Mouse (Mus musculus) 416B (cell line): ENCODE measurements around the gene Dnmbp.

Source experiments
- DNase-seq: peaks from one replicate; pipeline ENCODE4 v3.0.0; 2011; ENCODE audit warnings: low read depth

Gene Dnmbp

DNA sequence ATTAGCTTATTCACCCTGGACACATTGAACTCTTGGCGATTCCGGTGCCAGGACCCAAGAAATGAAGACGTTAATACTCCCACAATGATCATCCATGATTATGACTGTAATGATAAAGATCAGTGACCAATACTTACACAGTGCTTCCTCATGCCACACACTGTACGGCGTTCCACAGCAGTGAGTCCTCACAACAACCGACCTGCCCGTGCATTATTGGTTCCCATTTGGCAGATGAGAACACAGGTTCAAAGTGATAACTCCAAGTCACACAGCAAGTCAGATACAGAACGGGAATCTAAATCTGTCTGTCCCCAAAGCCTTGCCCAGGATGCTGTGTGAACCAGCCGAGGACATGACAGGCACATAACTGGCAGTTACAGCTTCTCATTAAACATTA lies 25.0 kb downstream of the Dnmbp start:
- no peak for DNase-seq

DNA sequence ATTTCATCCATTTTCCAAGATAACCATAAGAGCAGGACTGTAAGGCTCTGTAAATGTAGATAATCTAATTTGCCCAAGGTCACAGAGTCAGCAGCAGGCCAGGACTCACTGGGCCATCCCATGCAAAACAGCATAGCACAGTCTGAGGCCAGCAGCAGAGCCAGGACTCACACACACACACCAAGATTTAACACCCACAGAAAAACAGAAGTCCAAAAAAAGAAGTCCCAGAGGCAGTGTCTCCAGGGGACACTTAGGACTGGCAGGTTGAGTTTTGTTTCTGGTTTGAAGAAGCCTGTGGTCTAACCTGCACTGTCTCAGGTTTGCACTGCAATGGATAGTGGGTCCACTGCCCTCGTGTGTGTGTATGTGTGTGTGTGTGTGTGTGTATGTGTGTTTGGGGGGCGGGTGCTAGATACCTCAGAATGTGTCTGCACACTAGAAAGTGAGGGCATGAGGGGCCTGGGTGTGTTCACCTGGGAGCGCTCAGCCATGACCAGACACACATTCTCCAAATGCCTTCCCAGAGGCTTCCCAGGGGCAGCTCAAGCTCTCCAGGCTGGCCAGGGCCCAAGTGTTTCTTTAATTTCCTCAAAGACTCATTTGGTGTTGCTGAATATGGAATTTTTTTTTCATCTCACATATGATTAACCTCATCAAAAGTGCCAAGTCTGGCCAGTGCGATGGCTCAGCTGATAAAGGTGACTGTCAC lies 27.1 kb downstream of the Dnmbp start:
- DNase-seq, result no peak

DNA sequence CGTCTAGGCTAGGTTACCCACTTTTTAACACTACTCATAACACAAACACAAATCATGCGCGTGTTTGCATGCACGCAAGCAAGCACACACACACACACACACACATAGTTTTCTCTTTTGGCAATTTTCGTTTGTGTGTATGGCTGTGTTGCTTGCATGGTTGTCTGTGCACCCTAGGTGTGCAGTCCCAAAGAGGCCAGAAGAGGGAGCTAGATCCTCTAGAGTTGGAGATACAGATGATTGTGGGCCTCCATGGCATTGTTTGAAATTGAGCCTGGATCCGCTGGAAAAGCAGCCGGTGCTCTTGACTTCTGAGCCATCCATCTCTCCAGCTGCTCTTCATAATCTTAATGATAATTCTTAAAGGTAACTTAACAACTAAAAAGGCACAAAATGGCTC lies 33.5 kb downstream of the Dnmbp start:
- peak; percentile 47 for DNase-seq

DNA sequence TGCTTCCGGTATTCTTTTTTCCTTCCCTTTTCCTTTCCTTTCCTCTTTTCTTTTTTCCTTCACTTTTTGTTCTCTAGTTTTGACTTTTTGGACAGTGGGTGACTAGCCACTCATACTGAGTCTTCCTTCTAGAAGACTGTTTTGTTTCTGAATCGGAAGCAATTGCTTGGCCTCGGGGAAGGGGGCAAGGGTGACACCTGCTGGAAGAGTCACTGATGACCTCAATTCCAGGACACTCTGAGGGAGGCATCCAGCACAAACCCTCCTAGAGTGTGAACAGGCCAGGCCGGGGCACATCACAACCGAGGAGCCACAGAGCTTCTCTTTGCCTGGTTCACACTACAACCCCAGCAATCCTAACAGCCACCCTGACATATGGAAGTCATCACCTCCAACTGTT lies 34.0 kb downstream of the Dnmbp start:
- peak; percentile 48 for DNase-seq

DNA sequence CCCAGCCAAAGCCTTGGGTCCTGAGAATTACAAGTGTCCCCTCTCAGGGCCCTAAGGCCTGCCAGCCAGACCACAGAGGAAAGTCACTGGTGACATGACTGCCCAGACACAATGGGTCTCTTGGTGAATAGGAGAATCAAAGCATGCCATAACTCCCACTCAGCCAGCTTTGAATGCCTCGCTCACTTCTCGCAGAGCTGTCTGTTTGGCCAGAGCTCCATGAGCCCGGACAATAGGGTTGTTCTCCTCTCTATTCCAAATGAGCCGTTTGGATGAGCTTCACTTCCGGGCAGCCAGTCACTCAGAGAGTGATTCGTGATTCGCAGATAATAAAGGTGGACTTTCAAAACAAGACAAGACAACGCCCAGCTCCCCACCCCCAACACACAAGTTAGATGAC lies 34.9 kb downstream of the Dnmbp start:
- no peak for DNase-seq

DNA sequence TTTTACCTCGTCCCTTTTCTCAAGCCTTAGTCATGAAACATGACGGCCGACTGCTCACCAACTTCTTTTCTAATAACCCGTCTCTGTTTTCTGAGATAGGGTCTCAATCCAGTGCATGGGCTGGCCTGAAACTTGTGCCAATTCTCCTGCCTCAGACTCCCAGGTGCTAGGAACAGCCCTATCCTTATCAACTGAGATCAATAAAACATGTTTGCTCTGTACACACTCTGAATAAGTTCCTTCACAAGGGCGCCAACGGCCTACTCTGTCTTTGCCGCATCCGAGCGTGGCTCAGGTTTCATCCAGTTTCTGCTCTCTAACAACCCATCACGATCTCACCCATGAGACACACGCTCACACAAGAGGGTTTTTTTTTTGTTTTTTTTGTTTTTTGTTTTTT lies 35.7 kb downstream of the Dnmbp start:
- no peak for DNase-seq

DNA sequence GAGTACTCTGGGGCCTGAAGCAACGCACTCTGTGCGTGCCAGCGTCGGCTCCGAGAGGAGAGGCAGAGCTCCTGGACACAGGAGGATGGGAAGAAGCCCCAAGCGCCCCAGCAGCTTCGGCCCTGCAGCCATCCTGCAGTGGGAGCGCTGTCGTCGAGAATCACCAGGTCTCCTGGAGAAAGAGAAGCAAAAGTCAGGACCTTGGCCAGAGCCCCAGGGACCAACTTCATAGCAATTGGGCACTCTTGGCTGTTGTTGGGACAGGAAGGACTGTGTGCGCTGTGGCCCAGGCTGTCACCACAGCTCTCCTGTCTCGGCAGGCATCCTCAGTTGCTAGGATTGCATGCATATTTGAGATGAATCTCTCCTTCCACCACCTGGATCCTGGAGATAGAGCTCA lies 37.1 kb downstream of the Dnmbp start:
- DNase-seq, result no peak

DNA sequence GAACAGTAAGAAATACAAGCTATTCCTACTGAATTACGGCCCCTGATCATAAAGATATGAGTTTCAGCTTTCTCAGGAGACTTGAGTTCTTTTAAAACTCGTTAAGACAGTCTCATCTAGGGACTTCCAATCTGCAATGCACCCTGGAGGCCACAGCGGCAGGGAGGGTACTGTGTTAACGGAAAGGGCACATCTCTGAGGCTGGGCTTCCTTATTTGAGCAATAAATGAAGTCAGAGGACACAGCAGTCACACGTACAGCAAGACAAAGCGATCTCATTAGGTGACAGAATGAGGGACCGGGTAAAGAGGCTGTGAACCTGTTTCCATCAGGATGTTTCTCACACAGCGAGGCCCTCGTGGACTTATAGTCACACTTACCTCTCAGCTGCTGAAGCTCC lies 39.3 kb downstream of the Dnmbp start:
- DNase-seq, result no peak

DNA sequence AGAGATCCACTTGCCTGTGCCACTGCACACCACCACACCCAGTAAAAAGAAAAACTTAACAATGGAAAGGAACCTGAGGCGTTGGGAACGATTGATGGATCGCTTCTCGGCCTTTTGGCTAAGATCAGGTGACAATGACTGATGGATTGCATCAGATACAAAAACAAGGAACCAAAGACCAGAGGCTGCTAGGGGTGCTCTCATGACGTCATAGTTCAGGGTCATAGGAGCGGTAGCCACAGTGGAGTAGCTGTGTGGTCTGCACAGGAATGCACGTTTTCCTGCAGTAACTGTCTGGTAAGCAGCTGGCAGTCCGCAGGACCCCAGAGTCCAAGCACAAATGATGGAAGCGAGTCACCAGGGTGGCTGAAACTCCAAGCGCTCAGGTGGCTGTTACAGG lies 41.4 kb downstream of the Dnmbp start:
- DNase-seq, result peak; percentile 63

DNA sequence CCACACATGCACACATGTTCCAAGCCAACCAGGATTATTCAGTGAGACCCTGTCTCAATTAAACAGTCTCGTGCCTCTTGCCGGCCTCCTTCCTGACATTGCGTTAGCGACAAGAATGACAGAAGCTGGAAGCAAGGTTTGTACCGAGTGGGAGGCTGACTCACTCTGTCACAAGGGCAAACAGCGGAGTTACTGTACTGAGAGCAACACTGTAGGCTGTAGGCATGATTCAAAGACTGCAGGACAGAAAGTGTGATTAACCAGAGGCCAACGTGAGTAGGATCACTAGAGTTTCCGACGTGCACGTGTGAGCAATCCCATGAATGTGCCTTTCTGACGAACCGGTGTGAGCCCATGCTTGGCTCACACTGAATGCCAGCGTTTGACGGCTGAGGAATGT lies 43.5 kb downstream of the Dnmbp start:
- no peak for DNase-seq

DNA sequence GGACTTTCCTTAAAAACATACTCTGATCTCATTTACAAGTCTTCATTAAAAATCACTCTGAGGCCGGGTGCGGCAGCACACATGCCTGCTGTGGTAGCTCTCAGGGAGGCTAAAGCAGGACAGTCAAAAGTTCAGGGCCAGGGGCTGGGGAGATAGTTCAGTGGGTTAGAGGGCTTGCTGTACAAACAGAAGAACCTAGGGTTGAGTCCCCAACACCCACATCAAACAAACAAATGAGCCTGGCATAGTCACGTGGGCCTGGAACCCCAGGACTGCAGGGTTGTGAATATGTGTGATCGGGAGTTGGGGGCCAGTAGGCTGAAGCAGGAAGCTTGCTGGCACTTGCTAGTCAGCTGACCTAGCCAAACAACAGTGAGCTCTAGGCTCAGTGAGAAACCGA lies 44.0 kb downstream of the Dnmbp start:
- no peak for DNase-seq

DNA sequence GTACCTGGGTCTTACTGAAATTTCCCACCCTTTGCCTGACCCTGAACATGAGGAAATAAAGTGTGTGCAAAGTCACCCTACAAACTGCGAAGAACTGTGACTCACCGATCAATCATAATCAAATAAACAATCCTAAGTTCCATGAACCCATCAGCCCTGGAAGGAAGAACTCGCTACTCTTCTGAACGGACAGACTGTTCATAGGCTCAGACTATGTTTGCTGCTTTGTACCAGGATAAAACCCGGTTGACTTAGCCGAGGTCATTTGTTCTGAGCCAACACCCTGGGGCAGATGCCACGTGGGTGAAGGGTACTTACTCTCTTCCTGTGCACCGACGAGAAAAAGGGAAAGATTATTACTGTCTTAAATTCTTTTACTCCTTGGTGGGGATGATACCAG lies 45.2 kb downstream of the Dnmbp start:
- DNase-seq, result no peak

DNA sequence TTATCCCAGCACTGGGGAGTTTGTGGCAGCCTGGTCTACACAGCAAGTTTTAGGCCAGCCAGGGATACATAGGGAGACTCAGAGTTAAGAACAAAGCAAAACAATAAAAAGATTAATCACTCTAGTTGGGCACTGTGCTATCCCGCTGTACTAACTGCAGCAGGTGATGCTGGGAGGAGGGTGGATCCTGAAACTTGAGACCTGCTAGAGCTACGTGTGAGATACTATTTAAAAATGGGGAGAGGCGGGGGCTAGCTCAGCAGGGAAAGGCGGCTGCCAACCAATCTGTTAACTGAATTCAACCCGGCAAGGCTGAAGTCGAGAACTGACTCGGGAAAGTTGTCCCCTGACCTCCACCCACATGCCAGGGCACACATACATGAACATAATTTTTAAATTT lies 45.9 kb downstream of the Dnmbp start:
- no peak for DNase-seq

DNA sequence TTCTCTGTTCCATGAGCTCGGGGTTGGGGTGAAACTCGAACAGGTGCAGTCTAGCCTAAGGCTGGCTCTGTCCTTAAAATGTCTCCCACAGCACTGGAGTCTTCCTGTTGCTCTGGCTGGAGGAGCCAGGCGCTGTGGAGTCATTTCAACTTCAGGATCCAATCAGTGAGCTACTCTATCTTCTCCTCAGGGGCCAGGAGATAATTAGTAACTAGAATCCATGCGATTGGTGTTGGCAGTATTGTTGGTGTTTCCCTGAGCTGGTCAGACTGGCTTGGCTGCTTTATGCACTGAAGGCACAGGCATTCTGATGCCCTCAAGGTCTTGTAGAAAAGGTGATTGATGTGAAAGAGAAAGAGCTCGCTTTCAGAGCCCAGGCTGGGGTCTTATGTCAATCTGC lies 49.5 kb downstream of the Dnmbp start:
- DNase-seq, result no peak

DNA sequence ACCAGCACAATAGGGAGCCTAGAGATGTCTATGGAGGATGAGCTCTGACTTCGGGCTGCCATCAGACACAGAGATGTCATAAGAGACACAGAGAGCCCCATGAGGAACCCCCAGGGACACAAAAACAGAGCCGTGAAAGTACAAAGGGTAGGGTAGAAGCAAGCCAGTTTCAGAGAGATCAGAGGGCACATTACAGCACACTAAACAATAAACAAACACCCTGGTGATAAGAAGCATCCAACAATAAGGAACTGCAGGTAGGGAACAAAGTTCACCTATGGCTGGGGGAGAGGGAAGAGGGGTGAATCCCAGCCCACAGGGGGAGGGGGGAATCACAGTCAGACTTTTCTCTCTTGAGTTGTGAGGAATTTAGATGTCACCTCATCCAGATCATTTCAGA lies 52.3 kb downstream of the Dnmbp start:
- no peak for DNase-seq

DNA sequence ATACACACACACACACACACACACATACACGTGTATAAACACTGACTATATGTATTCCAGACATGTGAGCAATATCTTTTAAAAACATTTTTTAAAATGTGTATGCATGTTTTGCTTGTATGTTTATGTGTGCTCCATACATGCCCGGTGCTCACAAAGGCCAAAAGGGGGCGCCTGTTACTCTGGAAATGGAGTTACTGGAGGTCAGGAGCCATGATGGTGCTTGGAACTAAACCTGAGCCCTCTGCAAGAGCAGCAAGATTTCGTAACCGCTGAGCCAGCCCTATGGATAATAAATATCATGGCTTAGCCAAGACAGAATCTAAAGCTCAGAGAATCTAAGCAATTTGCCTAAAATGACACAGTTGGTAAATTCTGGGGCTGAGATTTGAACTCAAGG lies 52.7 kb downstream of the Dnmbp start:
- no peak for DNase-seq

DNA sequence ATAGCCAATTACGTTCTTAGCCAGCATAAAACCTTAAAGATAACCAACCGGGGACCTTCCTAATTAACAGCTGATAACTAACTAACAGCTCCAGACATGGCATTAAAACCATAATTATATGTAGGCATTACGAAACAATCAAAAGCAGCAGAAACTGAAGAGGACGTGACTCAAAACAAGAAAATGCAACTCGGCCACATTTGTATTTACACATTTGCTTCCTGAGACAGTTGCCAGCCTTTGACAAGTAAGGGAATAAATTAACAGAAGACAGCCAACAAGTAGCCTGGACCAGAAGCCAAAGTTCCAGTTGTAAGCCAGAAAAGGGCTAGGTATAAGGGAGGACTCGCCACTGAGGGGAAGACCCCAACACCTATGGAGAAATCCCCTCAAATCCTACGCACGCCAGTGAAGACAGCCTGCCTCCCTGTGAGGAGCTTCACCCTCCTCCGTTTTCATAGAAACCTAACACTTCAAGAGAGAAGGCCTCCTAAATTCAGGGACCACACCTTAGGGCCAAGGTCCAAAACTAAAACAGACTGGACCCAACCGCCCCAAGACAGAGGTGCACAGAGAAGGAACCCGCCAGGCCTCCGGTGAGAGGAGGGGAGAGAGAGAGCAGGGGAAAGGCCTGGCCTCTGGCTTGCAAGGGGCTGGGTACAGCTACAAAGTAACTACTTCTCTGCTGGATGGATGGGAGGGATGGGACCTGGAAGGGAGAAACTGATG lies 53.5 kb downstream of the Dnmbp start:
- DNase-seq, result no peak

DNA sequence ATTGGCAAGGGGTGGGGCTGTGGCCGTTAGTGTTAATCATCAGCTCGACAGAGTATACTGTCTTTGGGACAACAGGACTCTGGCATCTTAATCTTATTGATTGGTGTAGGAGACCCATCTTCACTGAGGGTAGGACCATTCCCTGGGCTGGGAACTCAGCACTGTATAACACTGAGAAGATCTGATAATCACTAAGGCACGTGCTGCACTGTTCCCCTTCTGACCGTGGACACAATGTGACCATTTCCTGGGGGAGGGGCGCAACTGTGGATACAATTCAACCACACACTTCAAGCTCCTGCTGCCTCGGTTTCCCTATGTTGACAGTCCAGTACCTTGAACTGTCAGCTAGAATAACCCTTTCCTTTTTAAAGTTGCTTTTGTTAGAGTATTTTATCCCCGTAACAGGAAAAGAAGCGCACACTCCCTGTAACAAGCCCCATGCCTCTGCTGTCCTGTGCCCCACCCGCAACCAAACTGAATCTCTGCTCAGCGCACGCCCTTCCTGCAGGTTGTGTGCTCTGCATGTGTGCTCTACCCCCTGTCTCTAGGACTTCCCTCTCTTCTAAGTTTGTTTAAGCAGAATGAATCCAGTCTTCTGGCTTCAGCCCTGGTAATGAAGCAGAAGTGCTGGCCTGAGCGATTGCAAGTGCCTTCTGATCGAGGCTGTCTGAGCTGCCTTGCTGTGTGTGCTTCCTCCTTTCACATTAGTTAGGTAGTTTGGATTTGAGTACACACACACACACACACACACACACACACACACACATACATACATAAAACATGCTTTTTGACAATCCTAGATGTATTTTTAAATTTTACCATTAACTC lies 55.1 kb downstream of the Dnmbp start:
- peak; percentile 13 for DNase-seq

DNA sequence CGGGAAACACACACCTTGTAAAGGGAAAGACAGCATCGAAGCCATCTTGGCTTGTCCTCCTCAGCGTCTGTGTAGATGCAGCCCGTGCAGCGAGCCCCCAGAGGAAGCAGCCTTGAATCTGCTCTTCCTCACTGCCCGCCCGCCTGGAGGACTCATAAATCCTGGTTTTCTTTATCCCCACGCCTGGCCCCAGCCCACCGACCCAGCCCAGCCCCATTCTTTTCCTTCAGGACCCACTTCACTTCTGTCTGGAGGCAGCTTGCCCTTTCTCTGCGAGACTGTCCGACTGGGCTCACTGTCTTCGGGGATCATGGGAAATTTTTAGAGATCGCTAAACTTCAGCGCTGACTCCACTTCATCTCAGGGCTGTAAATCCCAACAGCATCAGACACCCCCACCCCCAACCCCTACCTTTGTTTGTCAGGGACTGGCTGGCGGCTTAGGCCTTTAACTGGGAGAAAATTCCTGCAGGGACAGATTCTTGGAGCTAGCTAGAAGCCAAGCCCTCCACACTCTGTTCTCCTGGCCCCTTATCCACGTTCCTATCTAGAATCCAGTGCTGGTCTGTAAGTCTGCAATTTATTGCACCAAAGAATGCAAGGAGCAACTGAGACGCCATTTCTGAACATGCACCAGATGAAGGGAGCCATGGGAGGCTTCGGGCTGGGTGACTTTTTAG lies 57.0 kb downstream of the Dnmbp start:
- no peak for DNase-seq

DNA sequence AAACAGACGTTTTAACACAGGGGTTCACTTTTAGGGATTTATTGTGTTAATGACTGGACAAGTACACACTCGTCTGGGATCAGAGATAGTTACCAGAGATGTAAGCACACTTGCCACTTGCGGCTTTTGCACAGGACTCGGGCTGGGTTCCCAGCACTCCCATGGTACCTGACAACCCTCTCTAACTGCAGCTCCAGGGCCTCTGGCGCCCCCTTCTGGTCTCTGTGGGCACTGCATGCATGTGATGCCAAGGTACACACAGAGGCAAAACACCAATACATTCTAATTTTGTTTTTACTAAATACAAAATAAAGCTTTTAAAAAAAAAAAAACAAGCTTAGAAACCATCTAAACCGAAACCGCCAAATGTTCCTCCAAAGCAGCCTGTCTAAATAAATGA lies 58.4 kb downstream of the Dnmbp start:
- no peak for DNase-seq

DNA sequence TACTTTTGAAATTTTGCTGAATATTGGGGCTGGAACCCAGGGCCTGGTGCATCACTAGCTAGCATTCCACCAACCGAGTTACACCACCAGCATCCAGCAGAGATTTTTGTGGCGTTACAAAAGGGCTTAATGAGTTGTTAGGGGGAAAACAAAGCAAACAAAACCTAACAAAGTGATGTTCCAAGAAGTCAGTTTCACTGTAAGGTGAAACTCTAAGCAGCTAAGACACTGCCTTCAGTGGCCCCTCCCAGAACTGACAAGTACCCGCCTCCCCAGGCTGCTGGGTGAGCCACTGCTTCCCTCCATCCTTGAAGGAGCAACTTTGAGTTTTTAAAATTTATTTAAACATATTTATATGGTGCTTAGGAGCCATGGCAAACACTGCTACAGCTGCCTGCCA lies 59.6 kb downstream of the Dnmbp start:
- no peak for DNase-seq

DNA sequence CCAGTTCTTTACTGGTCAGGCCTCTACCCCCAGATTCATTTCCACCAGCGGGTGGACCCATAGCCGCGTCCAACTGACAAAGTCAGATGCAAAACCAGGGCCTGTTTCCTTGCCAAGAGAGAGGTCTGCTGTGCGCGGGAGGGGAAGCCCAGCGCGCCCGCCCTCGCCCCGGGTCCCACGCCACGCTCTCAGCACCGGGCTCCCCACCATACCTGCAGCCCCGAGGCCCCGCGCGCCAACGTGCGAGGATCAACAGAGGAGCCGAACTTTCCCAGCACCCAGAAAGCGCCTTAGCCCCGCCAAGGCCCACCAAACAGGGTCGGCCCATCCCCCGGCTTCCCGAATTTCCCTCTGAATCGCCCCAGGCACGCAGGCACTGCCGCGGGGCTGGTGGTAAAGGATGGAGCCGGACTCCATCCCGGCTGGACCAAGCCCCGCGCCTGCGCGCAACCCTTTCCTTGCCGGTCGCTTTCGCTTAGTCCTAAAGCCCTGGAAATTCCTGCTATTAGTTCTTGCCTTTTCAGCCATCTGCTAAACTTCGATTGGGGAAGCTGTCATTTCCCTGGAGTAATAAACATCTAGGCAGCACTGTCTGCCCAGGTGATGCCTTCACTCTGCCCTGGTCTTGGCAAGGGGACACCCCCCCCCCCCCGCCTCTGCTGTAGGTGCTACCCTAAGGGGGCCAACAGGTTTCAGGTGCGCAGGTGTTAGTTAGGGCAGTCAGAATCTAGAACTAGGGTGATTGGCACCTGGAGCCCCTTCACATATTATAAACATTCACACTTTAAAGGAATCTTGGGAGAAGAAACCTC lies 60.4 kb downstream of the Dnmbp start:
- no peak for DNase-seq
